Mouse (Mus musculus): Measurements from ENCODE around the gene Ak5. TPM values are rescaled to one million over a fixed set of nuclear protein-coding genes. Genes with fewer than 3 reads are reported as not detected.

Ak5 gene
- polyA plus RNA-seq, 1 experiment from 2014 or later: 3.7 TPM

DNA sequence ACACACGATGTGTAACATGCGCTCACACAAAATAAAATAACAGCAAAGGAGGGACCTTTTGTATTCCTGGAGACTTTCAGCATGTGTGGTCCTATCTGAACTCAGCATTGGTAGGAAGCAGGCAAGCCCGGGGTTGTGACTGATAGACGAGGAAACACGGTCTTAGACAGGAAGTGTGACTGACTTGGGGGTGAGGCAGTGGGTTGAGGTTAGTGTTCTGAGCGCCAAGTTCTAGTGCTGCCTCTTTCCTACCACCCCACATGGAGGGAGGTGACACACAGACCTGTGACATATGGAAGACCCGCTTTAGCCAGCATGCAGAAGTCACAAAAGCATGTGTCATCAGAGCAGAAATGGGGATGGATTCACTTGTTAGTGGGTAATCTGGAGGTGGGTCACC is 158.9 kb downstream of the Ak5 start:
- ATAC-seq (ENCODE audit: low FRiP score, low TSS enrichment): no peak
- WGBS: 73% methylated on average over 7 of the region's 7 CpGs

DNA sequence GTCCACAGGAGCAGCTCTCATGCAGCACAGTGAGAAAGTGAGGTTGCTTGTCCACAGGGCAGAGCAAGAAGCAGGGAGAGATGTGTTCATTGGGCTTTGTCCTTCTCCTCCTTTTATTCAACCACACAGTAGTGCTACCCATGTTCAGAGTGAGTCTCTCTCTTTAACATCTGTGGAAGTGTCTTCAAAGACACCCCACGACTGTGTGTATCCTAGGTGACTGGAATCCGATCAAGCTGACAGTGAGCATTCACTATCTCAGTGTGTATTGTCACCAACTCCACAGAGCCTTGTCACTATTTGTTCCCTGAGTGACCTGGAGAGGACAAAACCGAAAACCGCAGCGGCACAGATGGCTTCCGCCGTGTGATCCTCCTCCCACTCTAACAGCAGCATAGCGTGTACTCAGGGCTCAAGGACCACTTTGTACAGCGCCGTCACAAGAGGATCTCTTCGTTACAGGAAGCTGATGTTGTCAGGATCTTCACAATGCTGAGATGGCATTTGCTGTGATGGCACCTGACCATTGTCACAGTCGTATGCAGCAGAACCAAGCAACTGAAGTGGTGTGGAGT is 159.7 kb downstream of the Ak5 start:
- H3K4me1 ChIP-seq (ENCODE audit: insufficient read depth, low read length): no peaks in the 10 kb centered on the region
- H3K27me3 ChIP-seq (ENCODE audit: insufficient read depth, low read length): no peaks in the 10 kb centered on the region
- WGBS: 84% methylated on average over 12 of the region's 12 CpGs
- no peaks in the 10 kb centered on the region for H3K9me3 ChIP-seq (ENCODE audit: low read length)
- H3K4me2 ChIP-seq (replicated peaks; ENCODE audit: low read depth, low read length): no peak overlapping the region
- ATAC-seq (ENCODE audit: low FRiP score, low TSS enrichment): no peak
- no peak overlapping the region for H3K27ac ChIP-seq (ENCODE audit: low read length)
- no peak overlapping the region for H3K9ac ChIP-seq (replicated peaks; ENCODE audit: low read length)
- H3K36me3 ChIP-seq (ENCODE audit: insufficient read depth, low read length): no peaks in the 10 kb centered on the region
- H3K4me3 ChIP-seq (ENCODE audit: low read length): no peak overlapping the region

More for the DNA sequence above, 158.9 kb downstream of the Ak5 start:
- no peak overlapping the region for H3K27ac ChIP-seq (ENCODE audit: low read length)
- H3K4me3 ChIP-seq (ENCODE audit: low read length): no peak overlapping the region
- no peak overlapping the region for H3K9ac ChIP-seq (replicated peaks; ENCODE audit: low read length)
- no peaks in the 10 kb centered on the region for H3K9me3 ChIP-seq (ENCODE audit: low read length)
- no peaks in the 10 kb centered on the region for H3K36me3 ChIP-seq (ENCODE audit: insufficient read depth, low read length)
- no peak overlapping the region for H3K4me2 ChIP-seq (replicated peaks; ENCODE audit: low read depth, low read length)
- H3K4me1 ChIP-seq (ENCODE audit: insufficient read depth, low read length): 0 out of 2 replicates have a peak, but pooled peaks cover 1% of the 10 kb centered on the region
- H3K27me3 ChIP-seq (ENCODE audit: insufficient read depth, low read length): no peaks in the 10 kb centered on the region

DNA sequence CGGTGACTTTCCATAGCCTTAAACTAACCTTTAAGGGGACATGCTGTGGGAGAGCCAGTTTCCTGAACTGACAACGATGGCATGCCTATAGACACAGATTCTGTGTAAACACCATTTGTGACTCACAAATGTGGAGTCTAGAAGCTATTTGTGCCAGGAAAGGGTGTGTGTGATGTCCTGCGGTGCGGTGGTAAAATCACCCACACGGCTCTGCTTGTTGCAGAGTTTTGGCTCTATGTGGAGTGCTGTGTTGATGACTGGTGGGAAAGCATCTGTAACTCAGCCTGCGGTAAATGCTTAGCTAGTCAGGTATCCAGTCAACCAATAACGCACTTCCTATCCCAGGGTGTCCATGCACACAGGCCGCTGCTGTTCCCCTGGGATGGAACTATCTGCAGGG is 160.3 kb downstream of the Ak5 start:
- Histone ChIP-seq H3K36me3 (ENCODE audit: insufficient read depth, low read length) (no peaks in the 10 kb centered on the region), H3K4me1 (ENCODE audit: insufficient read depth, low read length) (no peaks in the 10 kb centered on the region), H3K9me3 (ENCODE audit: low read length) (no peaks in the 10 kb centered on the region), H3K4me3 (ENCODE audit: low read length) (no peak overlapping the region), H3K27ac (ENCODE audit: low read length) (no peak overlapping the region), H3K4me2 (replicated peaks; ENCODE audit: low read depth, low read length) (no peak overlapping the region), H3K9ac (replicated peaks; ENCODE audit: low read length) (no peak overlapping the region), H3K27me3 (ENCODE audit: insufficient read depth, low read length) (no peaks in the 10 kb centered on the region)
- no peak for ATAC-seq (ENCODE audit: low FRiP score, low TSS enrichment)
- 75% methylated on average over 8 of the region's 8 CpGs for WGBS

DNA sequence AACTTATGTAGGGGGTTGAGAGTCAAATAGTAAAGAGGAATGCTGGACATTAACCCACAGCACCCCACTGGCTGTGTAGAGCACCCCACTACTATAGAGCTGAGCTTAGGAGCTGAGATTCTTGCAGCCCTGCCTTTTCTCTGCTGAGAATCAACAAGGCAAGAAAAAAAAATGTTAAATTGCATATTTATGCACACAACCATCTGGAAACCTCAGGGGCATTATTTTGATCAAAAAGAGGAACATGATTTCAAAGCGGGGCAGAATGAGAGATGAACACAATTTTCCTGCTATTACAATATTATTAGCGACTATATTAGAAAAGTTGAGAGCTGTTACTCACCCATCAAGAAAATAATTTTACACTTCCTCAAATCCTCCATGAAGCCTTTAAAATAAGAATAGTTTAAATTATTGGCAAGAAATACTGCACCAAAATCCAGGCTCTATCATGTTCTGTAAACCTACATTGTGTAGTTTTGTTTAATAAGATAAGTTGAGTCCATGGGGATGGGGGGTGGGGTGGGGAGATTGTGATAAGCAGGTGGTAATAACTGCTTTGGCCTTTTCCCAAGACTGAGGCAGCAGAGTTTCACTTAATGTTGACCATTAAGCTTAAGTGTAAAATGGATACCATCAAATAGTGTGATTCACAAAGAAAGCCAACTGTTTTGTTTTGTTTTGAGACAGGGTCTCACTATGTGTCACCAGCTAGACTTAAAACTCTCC is 169.0 kb downstream of the Ak5 start:
- Histone ChIP-seq H3K4me1 (ENCODE audit: insufficient read depth, low read length) (peaks cover 5% of the 10 kb centered on the region; the same call in 1 of the 2 replicates), H3K36me3 (ENCODE audit: insufficient read depth, low read length) (no peaks in the 10 kb centered on the region), H3K4me3 (ENCODE audit: low read length) (no peak overlapping the region), H3K27ac (ENCODE audit: low read length) (no peak overlapping the region), H3K9ac (replicated peaks; ENCODE audit: low read length) (no peak overlapping the region), H3K9me3 (ENCODE audit: low read length) (no peaks in the 10 kb centered on the region), H3K27me3 (ENCODE audit: insufficient read depth, low read length) (no peaks in the 10 kb centered on the region), H3K4me2 (replicated peaks; ENCODE audit: low read depth, low read length) (no peak overlapping the region)
- ATAC-seq (ENCODE audit: low FRiP score, low TSS enrichment): no peak
- WGBS: 79% methylated on average over 2 of the region's 2 CpGs

DNA sequence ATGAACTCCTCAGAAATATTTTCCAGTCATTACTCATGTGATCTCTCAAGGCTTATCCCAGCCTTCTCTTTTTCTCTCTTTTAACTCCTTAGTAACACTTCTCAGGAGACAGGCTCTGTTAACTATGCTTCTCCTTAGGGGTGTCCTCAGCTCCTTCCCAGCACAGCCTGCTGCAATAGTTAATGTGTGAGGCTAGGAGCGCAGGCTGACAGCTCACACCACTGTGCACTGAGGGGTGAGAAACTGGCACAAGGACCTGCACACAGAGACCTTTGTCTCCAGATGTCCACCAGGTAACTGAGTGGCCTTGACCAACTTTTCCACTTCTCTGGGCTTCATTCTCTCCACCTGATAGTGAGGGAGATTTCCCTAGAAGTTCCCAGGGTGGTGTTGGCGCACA is 170.3 kb downstream of the Ak5 start:
- Histone ChIP-seq H3K4me3 (ENCODE audit: low read length) (no peak overlapping the region), H3K9me3 (ENCODE audit: low read length) (no peaks in the 10 kb centered on the region), H3K9ac (replicated peaks; ENCODE audit: low read length) (no peak overlapping the region), H3K27ac (ENCODE audit: low read length) (no peak overlapping the region), H3K36me3 (ENCODE audit: insufficient read depth, low read length) (no peaks in the 10 kb centered on the region), H3K4me1 (ENCODE audit: insufficient read depth, low read length) (peaks cover 5% of the 10 kb centered on the region; the same call in 1 of the 2 replicates), H3K4me2 (replicated peaks; ENCODE audit: low read depth, low read length) (no peak overlapping the region), H3K27me3 (ENCODE audit: insufficient read depth, low read length) (no peaks in the 10 kb centered on the region)
- 90% methylated on average over 2 of the region's 2 CpGs for WGBS
- ATAC-seq (ENCODE audit: low FRiP score, low TSS enrichment): no peak

DNA sequence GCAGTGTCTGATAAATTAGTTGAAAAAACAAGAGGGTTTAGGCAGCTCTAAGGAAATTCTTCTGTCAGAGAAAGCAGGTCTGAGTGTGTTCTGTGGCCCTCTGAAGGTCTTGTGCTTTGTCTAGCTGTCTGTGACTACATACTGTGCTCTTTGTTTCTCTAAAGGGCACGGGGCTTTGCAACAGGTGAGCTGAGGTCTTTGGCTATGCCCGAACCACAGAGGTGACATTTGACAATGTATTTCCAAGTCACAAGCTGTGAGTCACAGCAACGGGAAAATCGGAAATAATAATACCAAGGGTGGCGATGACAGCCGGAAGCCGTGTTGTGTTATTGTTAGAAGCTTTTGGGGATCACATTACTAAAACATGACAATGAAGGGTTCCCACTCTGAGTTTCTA is 171.1 kb downstream of the Ak5 start:
- Histone ChIP-seq H3K27ac (ENCODE audit: low read length) (no peak overlapping the region), H3K4me3 (ENCODE audit: low read length) (no peak overlapping the region), H3K9ac (replicated peaks; ENCODE audit: low read length) (no peak overlapping the region), H3K4me2 (replicated peaks; ENCODE audit: low read depth, low read length) (no peak overlapping the region), H3K27me3 (ENCODE audit: insufficient read depth, low read length) (no peaks in the 10 kb centered on the region), H3K4me1 (ENCODE audit: insufficient read depth, low read length) (peaks cover 5% of the 10 kb centered on the region; the same call in 1 of the 2 replicates), H3K9me3 (ENCODE audit: low read length) (no peaks in the 10 kb centered on the region), H3K36me3 (ENCODE audit: insufficient read depth, low read length) (no peaks in the 10 kb centered on the region)
- 44% methylated on average over 7 of the region's 7 CpGs for WGBS
- ATAC-seq (ENCODE audit: low FRiP score, low TSS enrichment): no peak

DNA sequence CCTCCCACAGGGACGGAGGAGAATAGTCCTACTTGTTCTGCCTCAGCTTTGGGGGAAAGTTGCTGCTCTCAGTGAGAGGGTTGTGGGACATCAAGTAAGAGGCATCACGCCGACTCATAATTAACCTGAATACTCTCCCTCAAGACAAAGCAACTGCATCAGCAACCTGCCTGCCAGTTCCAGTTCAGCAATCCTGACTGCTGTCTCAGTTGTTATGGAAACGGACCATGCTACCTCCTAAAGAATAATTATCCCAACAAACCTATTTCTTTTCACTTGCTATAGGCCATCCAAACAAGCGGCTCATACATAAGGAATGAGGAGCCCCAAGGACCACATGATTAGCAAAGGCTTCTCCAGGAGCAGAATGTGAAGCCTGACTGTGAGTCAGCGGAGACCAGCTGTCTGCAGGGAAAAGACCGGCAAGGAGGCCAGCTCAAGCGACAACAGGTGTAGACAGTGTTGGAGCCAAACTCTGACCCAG is 172.7 kb downstream of the Ak5 start:
- Histone ChIP-seq H3K36me3 (ENCODE audit: insufficient read depth, low read length) (no peaks in the 10 kb centered on the region), H3K4me3 (ENCODE audit: low read length) (no peak overlapping the region), H3K4me2 (replicated peaks; ENCODE audit: low read depth, low read length) (no peak overlapping the region), H3K27ac (ENCODE audit: low read length) (no peak overlapping the region), H3K9me3 (ENCODE audit: low read length) (no peaks in the 10 kb centered on the region), H3K9ac (replicated peaks; ENCODE audit: low read length) (no peak overlapping the region), H3K4me1 (ENCODE audit: insufficient read depth, low read length) (peaks cover 5% of the 10 kb centered on the region; the same call in 1 of the 2 replicates), H3K27me3 (ENCODE audit: insufficient read depth, low read length) (no peaks in the 10 kb centered on the region)
- peak; percentile 29; the same call in 1 of the 2 replicates for ATAC-seq (ENCODE audit: low FRiP score, low TSS enrichment)
- 78% methylated on average over 8 of the region's 8 CpGs for whole genome bisulfite sequencing

DNA sequence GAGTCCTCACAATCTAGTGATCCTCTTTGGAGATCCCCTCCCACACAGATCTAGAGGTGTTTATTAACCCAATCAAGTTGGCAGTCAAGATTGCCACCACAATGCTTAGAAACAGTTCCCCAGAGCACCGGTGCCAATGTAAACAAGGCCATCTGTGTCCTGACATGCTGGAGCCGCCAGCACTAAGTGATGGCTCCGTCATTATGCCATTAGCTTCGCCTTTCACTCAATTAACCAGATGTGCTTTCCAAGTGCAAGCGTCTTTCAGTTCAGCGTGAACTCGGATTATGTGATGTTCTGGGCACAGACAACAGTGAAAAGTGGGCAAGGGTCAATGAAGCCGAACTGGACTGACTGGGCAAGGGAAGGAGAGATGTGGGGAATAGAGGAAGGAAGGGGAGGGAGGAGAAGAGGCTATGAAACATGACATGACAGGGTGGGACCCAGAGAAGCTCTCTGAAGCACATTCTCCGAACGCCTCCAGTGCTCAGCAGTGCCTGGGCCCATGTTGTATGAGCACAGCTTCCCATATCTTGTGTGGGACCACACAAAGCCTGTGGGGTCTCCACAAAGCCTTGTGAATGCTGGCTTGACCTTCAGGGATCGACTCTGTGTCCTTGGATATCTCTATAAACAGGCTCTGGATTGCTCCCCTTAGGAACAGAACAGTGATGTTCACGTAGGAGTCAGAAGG is 173.3 kb downstream of the Ak5 start:
- 36% methylated on average over 12 of the region's 12 CpGs for whole genome bisulfite sequencing
- no peak for ATAC-seq (ENCODE audit: low FRiP score, low TSS enrichment)
- no peak overlapping the region for H3K9ac ChIP-seq (replicated peaks; ENCODE audit: low read length)

DNA sequence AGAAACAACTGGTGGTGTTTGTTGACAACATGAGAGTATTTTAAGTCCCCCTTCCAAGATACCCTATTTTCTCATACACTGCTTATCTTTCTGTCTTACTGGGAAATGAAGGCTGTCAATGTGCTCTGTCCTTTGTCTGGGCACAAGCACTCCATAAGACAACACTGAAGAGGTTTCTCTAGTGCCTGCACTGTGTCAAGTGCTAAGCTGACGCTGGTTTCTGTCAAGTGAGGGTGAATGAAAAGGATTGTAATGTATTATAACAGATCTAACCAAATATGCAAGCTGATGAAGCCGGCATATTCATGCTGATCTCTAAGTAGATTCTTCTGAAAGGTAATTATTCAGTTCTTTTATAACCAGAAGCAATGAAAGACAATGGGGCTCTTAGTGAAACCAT is 174.3 kb downstream of the Ak5 start:
- H3K4me3 ChIP-seq (ENCODE audit: low read length): no peak overlapping the region
- H3K36me3 ChIP-seq (ENCODE audit: insufficient read depth, low read length): no peaks in the 10 kb centered on the region
- H3K9ac ChIP-seq (replicated peaks; ENCODE audit: low read length): no peak overlapping the region
- no peak overlapping the region for H3K4me2 ChIP-seq (replicated peaks; ENCODE audit: low read depth, low read length)
- peaks cover 5% of the 10 kb centered on the region; the same call in 1 of the 2 replicates for H3K4me1 ChIP-seq (ENCODE audit: insufficient read depth, low read length)
- no peak overlapping the region for H3K27ac ChIP-seq (ENCODE audit: low read length)
- no peaks in the 10 kb centered on the region for H3K27me3 ChIP-seq (ENCODE audit: insufficient read depth, low read length)
- ATAC-seq (ENCODE audit: low FRiP score, low TSS enrichment): no peak
- 88% methylated on average over 2 of the region's 2 CpGs for WGBS
- no peaks in the 10 kb centered on the region for H3K9me3 ChIP-seq (ENCODE audit: low read length)

More for the DNA sequence above, 173.3 kb downstream of the Ak5 start:
- H3K4me3 ChIP-seq (ENCODE audit: low read length): no peak overlapping the region
- peaks cover 5% of the 10 kb centered on the region; the same call in 1 of the 2 replicates for H3K4me1 ChIP-seq (ENCODE audit: insufficient read depth, low read length)
- H3K9me3 ChIP-seq (ENCODE audit: low read length): no peaks in the 10 kb centered on the region
- no peak overlapping the region for H3K27ac ChIP-seq (ENCODE audit: low read length)
- no peaks in the 10 kb centered on the region for H3K27me3 ChIP-seq (ENCODE audit: insufficient read depth, low read length)
- no peak overlapping the region for H3K4me2 ChIP-seq (replicated peaks; ENCODE audit: low read depth, low read length)
- H3K36me3 ChIP-seq (ENCODE audit: insufficient read depth, low read length): no peaks in the 10 kb centered on the region
